Mouse (Mus musculus) right cerebral cortex, postnatal 10 days (tissue): ENCODE results near the gene Cacna2d1.
A peak's percentile ranks its signal among the peaks of the same experiment; 100 is the strongest.

Experiments used
- DNase-seq, 2 experiments: peaks; one replicate each; pipeline ENCODE4 v3.0.0; 2021; ENCODE audit warnings: low spot score in 2 of 2

Cacna2d1 gene

DNA sequence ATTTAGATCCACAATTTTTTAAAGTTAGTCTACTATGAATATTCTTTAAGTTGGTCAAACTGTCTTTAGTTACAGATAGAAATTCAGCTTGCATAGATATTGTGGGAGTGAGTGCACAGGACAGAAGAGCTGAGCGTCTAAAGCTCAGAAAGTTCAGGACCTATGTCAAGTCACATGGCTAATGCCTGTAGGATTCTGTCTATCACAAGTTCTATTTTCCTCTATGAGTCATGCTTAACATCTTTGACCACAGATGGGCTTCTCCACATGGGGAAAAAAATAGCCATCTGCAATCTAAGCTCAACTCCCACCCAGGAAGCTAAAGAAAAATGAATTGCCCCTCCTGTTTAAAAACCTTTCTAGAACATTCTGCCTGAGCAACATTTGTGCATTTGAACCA is 483.5 kb downstream of the Cacna2d1 start:
- peak in 1 of 2 experiments; percentile 23 for DNase-seq

DNA sequence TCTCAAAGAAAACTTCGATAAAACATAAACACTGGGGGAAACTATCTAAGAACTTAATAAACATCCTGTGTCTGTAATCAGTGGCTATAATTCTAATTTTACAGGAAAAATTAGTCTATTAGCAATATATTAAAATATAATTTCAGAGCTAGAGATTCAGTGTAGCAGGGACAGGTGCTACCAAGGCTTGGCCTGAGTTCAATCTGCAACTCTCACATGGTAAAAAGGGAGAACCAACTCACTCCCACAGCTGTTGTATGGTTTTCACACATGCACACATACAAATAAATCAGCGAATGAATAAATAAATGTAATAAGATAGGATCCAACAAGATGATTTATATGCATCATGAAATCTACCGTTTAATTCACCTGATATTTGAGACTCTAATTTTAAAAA is 484.0 kb downstream of the Cacna2d1 start:
- no peak for DNase-seq
